In the genomic region with DNA sequence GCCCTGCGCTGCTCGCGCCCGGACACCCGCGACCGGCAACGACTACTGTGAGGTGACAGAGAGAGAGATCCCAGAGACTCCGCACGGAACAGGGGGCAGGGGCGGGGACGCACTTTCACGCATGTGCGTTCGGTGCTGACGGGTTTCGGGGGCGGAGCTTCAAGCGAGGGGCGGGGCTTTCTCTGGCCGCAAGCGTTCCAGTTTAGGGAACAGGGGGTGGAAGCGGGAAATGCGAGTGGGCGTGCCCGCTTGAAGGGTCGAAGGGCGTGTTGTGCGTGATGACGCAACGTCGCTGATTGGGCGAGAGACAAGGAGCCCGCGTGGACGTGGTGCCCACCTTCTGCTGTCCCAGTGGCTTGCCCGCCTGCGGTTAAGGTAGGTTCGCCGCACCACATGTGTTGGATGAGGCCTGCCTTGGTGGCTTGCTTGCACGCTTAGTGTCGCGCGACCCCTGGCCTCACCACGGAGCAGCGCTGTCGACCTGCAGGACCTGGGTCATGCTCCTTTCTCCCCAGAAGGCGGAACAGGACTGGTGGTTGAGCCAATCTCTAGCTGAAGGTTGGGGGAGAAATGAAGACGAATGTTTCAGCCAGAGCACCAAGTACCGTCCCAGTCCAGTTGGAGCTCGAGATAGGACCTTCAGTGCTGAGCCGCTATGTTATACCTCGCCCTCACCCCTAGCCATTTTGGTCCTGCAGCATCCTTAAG, we compare ENCODE assay signal across 8 mouse cellular contexts. TPM values are rescaled to one million over a fixed set of nuclear protein-coding genes. Genes with fewer than 3 reads are reported as not detected.
DNase-seq lines count a peak whose midpoint lies in the region; ATAC-seq and TF ChIP-seq lines count a peak whose summit lies in the region.

No protein-coding gene starts in this region.

- H3K4me3 ChIP-seq in forebrain, embryonic 14.5 days (ENCODE audit: low read depth, low read length), result peak overlapping the region; percentile 95
- H3K4me3 ChIP-seq in lung, adult 2 months (replicated peaks; ENCODE audit: extremely low read depth, low read depth, low read length), result peak overlapping the region; percentile 87

- no peaks in the 10 kb centered on the region for H3K27me3 ChIP-seq in forebrain, embryonic 14.5 days (replicated peaks; ENCODE audit: control insufficient read depth, insufficient read depth, low read length)

- TF ChIP-seq CTCF in lung, adult 2 months (IDR thresholded peaks at IDR 0.05; ENCODE audit: insufficient read depth, low read length), result no peak

- H3K4me2 ChIP-seq in forebrain, embryonic 14.5 days (ENCODE audit: low read length), result peak overlapping the region; percentile 93

- H3K4me1 ChIP-seq in forebrain, embryonic 14.5 days (ENCODE audit: control insufficient read depth, insufficient read depth, low read length), result peaks cover 15% of the 10 kb centered on the region
- peaks cover 7% of the 10 kb centered on the region for H3K4me1 ChIP-seq in lung, adult 2 months (ENCODE audit: control insufficient read depth, insufficient read depth, low read length)

- under 1% methylated on average over 53 of the region's 53 CpGs for WGBS in forebrain, embryonic 14.5 days
- under 1% methylated on average over 53 of the region's 53 CpGs for WGBS in lung, adult 2 months

- H3K9ac ChIP-seq in forebrain, embryonic 14.5 days (ENCODE audit: low read length), result peak overlapping the region; percentile 90

- intact Hi-C loops in heart, postnatal 25 days (cut with DNase I), result no loop called here

- DNase-seq in ES-CJ7 (ENCODE audit: low read depth, low spot score), result peak; percentile 99
- DNase-seq in cerebellum, adult 11 months, result peak; percentile 99
- peak; percentile 99 for DNase-seq in forebrain, embryonic 14.5 days (ENCODE audit: low spot score)
- peak; percentile 98 for DNase-seq in heart, postnatal 25 days (ENCODE audit: low spot score)
- peak; percentile 99 to 100 for DNase-seq in layer of hippocampus, adult 18-20 months (ENCODE audit: low spot score in 2 of 2)
- peak; percentile 100 for DNase-seq in lung, adult 2 months
- DNase-seq in thymus, adult 18-20 months, result peak; percentile 99

- peak overlapping the region; percentile 74; the same call in 1 of the 2 replicates for H3K27ac ChIP-seq in forebrain, embryonic 14.5 days (ENCODE audit: low read depth, low read length)

- TF ChIP-seq POLR2A in lung, adult 2 months (IDR thresholded peaks at IDR 0.05; ENCODE audit: borderline replicate concordance, extremely low read depth, low read depth, low read length), result peak; percentile 81; the same call in 1 of the 2 replicates

- H3K36me3 ChIP-seq in forebrain, embryonic 14.5 days (ENCODE audit: control insufficient read depth, insufficient read depth, low read length), result peaks cover 14% of the 10 kb centered on the region

- no peaks in the 10 kb centered on the region for H3K9me3 ChIP-seq in forebrain, embryonic 14.5 days (replicated peaks; ENCODE audit: control insufficient read depth, low read length)

- ATAC-seq in forebrain, embryonic 14.5 days, result peak; percentile 97
- ATAC-seq in neutrophil, adult 5-6 weeks (ENCODE audit: extremely low read depth, insufficient number of reproducible peaks, low FRiP score, poor library complexity, severe bottlenecking), result peak; percentile 93

RNA-seq across cellular contexts. Expression of a gene that starts 17.4 kb away (rescaled TPM):
- 33.4 and 39.5 TPM in 2 replicates for polyA plus RNA-seq in forebrain, embryonic 14.5 days (2014; fragmentation: Nextera tagmentation; extraction: Ambion mirVana)
- 10 to 100 TPM; 24.4 to 25.9 TPM for total RNA-seq in heart, postnatal 25 days (2021)
- total RNA-seq in layer of hippocampus, adult 18-20 months (2021), result 100 to 1,000 TPM in 1 of 2 experiments, 10 to 100 TPM in 1; 96.5 to 108 TPM
- 24.0 and 31.1 TPM in 2 replicates for polyA plus RNA-seq in lung, adult 2 months (2012; rRNA removed)
- 7.3 and 7.7 TPM in 2 replicates for total RNA-seq in neutrophil, adult 5-6 weeks (2017)

RNA-seq across cellular contexts. Expression of a gene that starts 28.6 kb away (rescaled TPM):
- 55.4 and 56.9 TPM in 2 replicates for polyA plus RNA-seq in forebrain, embryonic 14.5 days (2014; fragmentation: Nextera tagmentation; extraction: Ambion mirVana)
- 10 to 100 TPM; 21.4 to 23.5 TPM for total RNA-seq in heart, postnatal 25 days (2021)
- 10 to 100 TPM; 26.3 to 27.1 TPM for total RNA-seq in layer of hippocampus, adult 18-20 months (2021)
- 11.5 and 13.3 TPM in 2 replicates for polyA plus RNA-seq in lung, adult 2 months (2012; rRNA removed)
- 33.9 and 49.0 TPM in 2 replicates for total RNA-seq in neutrophil, adult 5-6 weeks (2017)

RNA-seq across cellular contexts. Expression of a gene that starts 31.1 kb away (rescaled TPM):
- 295 and 348 TPM in 2 replicates for polyA plus RNA-seq in forebrain, embryonic 14.5 days (2014; fragmentation: Nextera tagmentation; extraction: Ambion mirVana)
- 10 to 100 TPM; 48.2 to 52.5 TPM for total RNA-seq in heart, postnatal 25 days (2021)
- total RNA-seq in layer of hippocampus, adult 18-20 months (2021), result 100 to 1,000 TPM; 117 TPM
- polyA plus RNA-seq in lung, adult 2 months (2012; rRNA removed), result 54.7 and 56.6 TPM in 2 replicates
- 74.5 and 74.8 TPM in 2 replicates for total RNA-seq in neutrophil, adult 5-6 weeks (2017)

RNA-seq across cellular contexts. Expression of a gene that starts 35.9 kb away (rescaled TPM):
- not detected in 2 replicates for polyA plus RNA-seq in forebrain, embryonic 14.5 days (2014; fragmentation: Nextera tagmentation; extraction: Ambion mirVana)
- total RNA-seq in heart, postnatal 25 days (2021), result not detected
- not detected for total RNA-seq in layer of hippocampus, adult 18-20 months (2021)
- not detected in 2 replicates for polyA plus RNA-seq in lung, adult 2 months (2012; rRNA removed)
- total RNA-seq in neutrophil, adult 5-6 weeks (2017), result not detected in 2 replicates

RNA-seq across cellular contexts. Expression of a gene that starts 42.7 kb away (rescaled TPM):
- not detected in 2 replicates for polyA plus RNA-seq in forebrain, embryonic 14.5 days (2014; fragmentation: Nextera tagmentation; extraction: Ambion mirVana)
- not detected for total RNA-seq in heart, postnatal 25 days (2021)
- total RNA-seq in layer of hippocampus, adult 18-20 months (2021), result not detected
- not detected in 2 replicates for polyA plus RNA-seq in lung, adult 2 months (2012; rRNA removed)
- total RNA-seq in neutrophil, adult 5-6 weeks (2017), result not detected in 2 replicates

Comparison
In these comparisons a context has a peak if more than half of its experiments do, and no peak if none do; other contexts are left out.
1. Peak in every context shown above with its lines: DNase-seq, ATAC-seq, H3K4me3 ChIP-seq and H3K27ac ChIP-seq.